ENCODE assay signal across 8 mouse cellular contexts in genomic region chr12:26277002-26277669, GRCm38 (mm10).
DNase-seq lines count a peak whose midpoint lies in the region; ATAC-seq and TF ChIP-seq lines count a peak whose summit lies in the region.

No protein-coding gene starts in this region.

- WGBS in liver, postnatal 0 days (ENCODE audit: insufficient replicate concordance), result 46% methylated on average over 7 of the region's 7 CpGs

- H3K4me3 ChIP-seq in CH12.LX (replicated peaks in 1 of 3; ENCODE audit: low read depth in 2 of 3, low read length in 2 of 3, poor library complexity in 1 of 3), result no peak overlapping the region
- no peak overlapping the region for H3K4me3 ChIP-seq in liver, postnatal 0 days (ENCODE audit: low read depth, low read length)

- no peak for TF ChIP-seq POLR2A in CH12.LX (IDR thresholded peaks at IDR 0.05; ENCODE audit: low read depth, low read length)

- H3K79me2 ChIP-seq in CH12.LX (replicated peaks; ENCODE audit: control insufficient read depth, extremely low read depth, insufficient read depth, poor library complexity, severe bottlenecking), result no peaks in the 10 kb centered on the region

- peak; percentile 74 for TF ChIP-seq RAD21 in CH12.LX (IDR thresholded peaks at IDR 0.05; ENCODE audit: low read depth, low read length)

- intact Hi-C loops in gastrocnemius, postnatal 14 days (cut with DNase I; ENCODE audit: low total_unique reads), result no loop called here

- no peak for TF ChIP-seq EP300 in CH12.LX (IDR thresholded peaks at IDR 0.05; ENCODE audit: low read length)
- TF ChIP-seq EP300 in liver, postnatal 0 days (IDR thresholded peaks at IDR 0.05; ENCODE audit: low read depth), result no peak

- H3K27me3 ChIP-seq in CH12.LX (replicated peaks), result no peaks in the 10 kb centered on the region
- no peaks in the 10 kb centered on the region for H3K27me3 ChIP-seq in liver, postnatal 0 days (ENCODE audit: insufficient read depth, low read length)

- dilution Hi-C loops in CH12.LX (cut with MboI; ENCODE audit: extremely low pct_ligation_motif_present, extremely low pct_unique_long_range_greater_than_20kb, low sequenced_read_pairs), result no loop called here

- H3K4me2 ChIP-seq in CH12.LX (ENCODE audit: insufficient read depth, low read depth, poor library complexity, severe bottlenecking), result no peak overlapping the region
- H3K4me2 ChIP-seq in liver, postnatal 0 days (ENCODE audit: low read depth, low read length), result no peak overlapping the region

- ATAC-seq in liver, postnatal 0 days, result 0 out of 2 replicates have a peak, but pooled peaks have one; percentile 14
- no peak for ATAC-seq in inflammation-experienced regulatory T-cells, adult 6 months

- in situ Hi-C loops in CH12.LX (cut with MboI; ENCODE audit: low pct_ligation_motif_present, low pct_unique_long_range_greater_than_20kb, low sequenced_read_pairs), result loop anchor here (25.0 kb wide), 1 partner anchor 1190 kb away; the partner anchor contains the start of gene Id2

- H3K9ac ChIP-seq in CH12.LX (ENCODE audit: insufficient read depth, low read depth), result no peak overlapping the region
- H3K9ac ChIP-seq in liver, postnatal 0 days (replicated peaks), result no peak overlapping the region

- TF ChIP-seq CTCF in CH12.LX (conservative IDR thresholded peaks at IDR 0.05 in 1 of 2, IDR thresholded peaks at IDR 0.05 in 1 of 2; ENCODE audit: low read depth in 2 of 2, low read length in 2 of 2), result peak in 1 of 2 experiments; percentile 70; a peak in 2 of 4 replicates
- peak; percentile 57 for TF ChIP-seq CTCF in liver, postnatal 0 days (IDR thresholded peaks at IDR 0.05; ENCODE audit: low read depth)

- no peaks in the 10 kb centered on the region for H3K36me3 ChIP-seq in CH12.LX (replicated peaks in 1 of 2; ENCODE audit: control insufficient read depth in 1 of 2, insufficient read depth in 1 of 2, low read length in 1 of 2)
- H3K36me3 ChIP-seq in liver, postnatal 0 days (replicated peaks; ENCODE audit: insufficient read depth, low read length), result no peaks in the 10 kb centered on the region

- no peaks in the 10 kb centered on the region for H3K9me3 ChIP-seq in CH12.LX (replicated peaks; ENCODE audit: low read length)
- no peaks in the 10 kb centered on the region for H3K9me3 ChIP-seq in liver, postnatal 0 days (ENCODE audit: low read length)

- peaks cover 0 to 6% of the 10 kb centered on the region in 2 experiments; a peak in 2 of 4 replicates for H3K4me1 ChIP-seq in CH12.LX (ENCODE audit: control insufficient read depth in 1 of 2, insufficient read depth in 2 of 2)
- H3K4me1 ChIP-seq in liver, postnatal 0 days (ENCODE audit: insufficient read depth), result no peaks in the 10 kb centered on the region

- DNase-seq in CH12.LX (ENCODE audit: extremely low read depth) (peak; percentile 51), R1 (ENCODE audit: low read depth, low spot score) (peak; percentile 63)
- peak; percentile 50 to 72 for DNase-seq in cerebellum, postnatal 4 days (ENCODE audit: low spot score in 2 of 2)
- DNase-seq in gastrocnemius, postnatal 14 days, result peak; percentile 53
- DNase-seq in kidney, postnatal 36 days, result peak; percentile 18 to 69
- peak; percentile 40 for DNase-seq in liver, postnatal 0 days
- DNase-seq in retina, postnatal 1 day, result peak; percentile 64

- no peak overlapping the region for H3K27ac ChIP-seq in CH12.LX (ENCODE audit: insufficient read depth, low read depth)
- no peak overlapping the region for H3K27ac ChIP-seq in liver, postnatal 0 days (ENCODE audit: low read depth)

TF ChIP-seq in CH12.LX, 34 proteins besides CTCF, POLR2A, EP300 and RAD21:
- no peak for TF ChIP-seq UBTF (IDR thresholded peaks at IDR 0.05; ENCODE audit: low read depth, low read length)
- TF ChIP-seq SMC3 (IDR thresholded peaks at IDR 0.05; ENCODE audit: low read depth, low read length), result peak; percentile 62
